Mouse (Mus musculus) bone marrow macrophage, adult 2 months (primary cell): ENCODE measurements around the gene Triobp.

ENCODE experiments used
- CTCF ChIP-seq: IDR thresholded peaks from 2 replicates; pipeline ENCODE4 v1.5.1; 2012; ENCODE audit warnings: low read depth, mild to moderate bottlenecking, low read length, moderate library complexity
- POLR2A ChIP-seq: IDR thresholded peaks from 2 replicates; pipeline ENCODE4 v1.6.1; 2012; ENCODE audit warnings: mild to moderate bottlenecking, low read depth, low read length, borderline replicate concordance

DNA sequence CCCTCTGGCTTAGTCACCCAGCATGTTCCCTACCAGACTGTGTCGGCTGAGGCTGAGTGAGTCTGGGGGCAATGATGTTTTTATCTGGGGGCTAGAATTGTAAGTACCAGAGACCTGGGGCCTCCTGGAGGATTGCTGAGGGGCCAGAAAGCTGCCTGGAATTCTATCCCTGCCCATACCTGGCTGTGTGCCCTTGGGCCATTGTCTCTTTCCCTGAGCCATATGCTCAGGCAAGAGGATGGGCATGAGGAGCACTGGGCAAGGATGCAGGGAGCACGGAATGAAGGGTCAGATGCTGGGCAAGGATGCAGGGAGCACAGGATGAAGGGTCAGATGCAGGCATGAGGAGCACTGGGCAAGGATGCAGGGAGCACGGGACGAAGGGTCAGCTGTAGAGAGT, 32.6 kb downstream of the Triobp start:
- no peak for TF ChIP-seq CTCF
- TF ChIP-seq POLR2A = no peak
